Mouse (Mus musculus) gastrocnemius, postnatal 25 days (tissue): ENCODE measurements around the gene Prkcsh. TPM values are rescaled to one million over a fixed set of nuclear protein-coding genes. Genes with fewer than 3 reads are reported as not detected.
A peak's percentile ranks its signal among the peaks of the same experiment; 100 is the strongest.

Source experiments
- DNase-seq: peaks from one replicate; pipeline ENCODE4 v3.0.0; 2022
- total RNA-seq, 2 experiments: library from RNA; stranded (reverse); gene quantifications; 1 replicate in 1 of 2; 2 replicates in 1 of 2; pipeline ENCODE4 v1.2.3; 2021

Gene Prkcsh
- total RNA-seq, 2 experiments from 2014 or later = 24.1 to 35.3 TPM

DNA sequence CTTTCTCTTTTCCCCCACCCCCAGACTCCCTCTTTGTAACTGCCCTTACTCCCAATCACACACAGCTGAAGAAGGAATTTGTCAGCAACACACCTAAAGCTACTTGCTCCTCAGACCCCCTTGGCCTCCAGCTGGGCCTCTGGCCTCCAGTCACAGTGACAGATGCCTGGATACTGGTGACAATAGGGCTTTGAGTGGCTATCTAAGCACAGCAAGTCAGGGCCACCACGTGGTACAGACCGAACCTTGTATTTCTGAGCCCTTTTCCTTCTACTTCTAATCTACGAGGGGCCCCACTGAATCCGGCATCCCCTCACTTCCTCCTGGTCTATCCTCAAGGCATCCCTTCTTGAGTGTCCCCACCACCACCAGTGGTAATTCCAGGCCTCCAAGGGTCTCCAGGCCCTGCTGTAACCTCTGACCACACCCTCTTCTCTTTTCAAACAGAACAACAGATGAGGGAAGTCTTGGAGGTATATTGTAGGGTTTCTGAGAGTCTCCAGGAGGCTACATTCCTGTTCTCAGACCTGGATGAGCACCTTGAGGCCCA, 47.2 kb downstream of the Prkcsh start:
- no peak for DNase-seq

DNA sequence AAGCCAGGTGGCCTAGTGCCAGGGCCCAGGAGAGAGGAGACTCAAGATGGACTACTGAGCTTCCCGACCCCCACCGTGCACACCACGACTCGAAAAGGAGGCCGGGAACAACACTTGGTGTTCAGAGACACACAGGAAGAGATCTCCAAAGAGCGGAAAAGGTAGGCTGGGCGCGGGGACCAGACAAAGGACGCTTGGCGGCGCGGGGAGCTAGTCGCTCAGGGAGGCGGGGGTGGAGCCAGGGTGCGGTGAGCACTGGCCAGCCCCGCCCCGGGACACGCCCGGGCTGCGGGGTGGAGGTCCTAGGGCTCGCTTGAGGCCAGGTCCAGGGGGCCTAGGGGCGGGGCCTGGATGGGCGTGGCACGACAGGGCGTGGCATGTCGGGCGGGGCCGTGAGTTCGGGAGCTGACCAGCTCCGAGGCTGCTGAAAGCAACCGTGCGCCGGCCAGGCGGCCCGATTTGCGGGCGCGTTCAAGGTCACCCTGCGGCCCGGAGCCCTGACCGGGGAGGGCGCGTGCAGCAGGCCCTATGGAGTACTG, 47.8 kb downstream of the Prkcsh start:
- peak; percentile 33 for DNase-seq

DNA sequence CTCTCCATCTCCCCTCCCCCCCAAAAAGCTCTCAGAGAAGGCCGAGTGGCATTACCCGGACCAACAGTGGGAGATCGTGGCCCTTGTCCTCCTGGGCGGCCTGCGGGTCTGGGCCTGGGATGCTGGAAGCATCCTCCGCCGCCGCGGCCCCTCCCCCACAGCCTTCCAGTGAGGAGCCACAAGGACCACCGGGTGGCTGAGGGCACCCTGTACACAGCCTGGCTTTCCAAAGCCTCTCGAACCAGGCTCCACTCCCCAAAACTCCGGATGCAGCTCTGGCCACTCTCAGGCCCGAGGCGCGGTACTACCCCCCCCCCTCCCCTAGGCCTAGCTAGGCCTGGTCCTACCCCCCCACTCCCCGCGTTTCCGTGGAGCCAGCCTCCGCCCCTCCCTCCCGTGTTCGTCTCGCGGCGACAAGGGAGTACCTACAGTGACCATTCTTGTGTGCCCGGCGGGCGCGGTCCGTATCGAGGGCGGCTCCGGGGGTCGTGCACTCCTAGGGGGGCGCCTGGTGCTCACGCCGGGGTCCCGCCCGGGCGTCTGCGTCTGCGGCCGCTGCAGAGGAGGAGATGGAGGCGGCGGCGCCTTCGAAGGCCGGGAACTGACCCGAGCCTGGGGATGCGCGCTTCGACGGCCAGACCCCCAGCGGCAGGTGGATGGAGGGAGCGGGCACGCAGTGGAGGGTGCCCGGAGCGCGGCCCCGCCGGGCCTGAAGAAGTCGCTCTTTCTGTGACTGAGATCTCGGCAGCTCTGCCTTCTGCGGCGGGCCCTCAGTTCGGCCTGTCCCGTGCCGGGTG, 48.8 kb downstream of the Prkcsh start:
- DNase-seq = no peak

DNA sequence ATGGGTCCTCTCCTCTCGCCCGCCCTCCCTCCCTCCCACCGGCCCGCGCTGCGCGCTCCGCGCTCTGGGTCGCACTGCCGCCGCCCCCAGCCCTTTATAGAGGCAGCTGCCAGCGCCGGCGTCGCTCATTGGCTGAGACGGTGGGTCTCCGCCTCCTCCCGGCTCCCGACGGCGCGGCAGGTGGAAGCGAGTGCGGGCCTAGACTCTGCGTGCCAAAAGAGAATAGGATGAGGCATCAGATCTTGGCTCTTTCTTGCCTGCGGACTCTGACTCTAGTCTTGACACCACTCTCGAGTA, 49.3 kb downstream of the Prkcsh start, which contains the start of gene Elavl3:
Gene Elavl3 (minus strand): TSS at position 66 of the 297 bp plus-strand sequence.
- no peak for DNase-seq

DNA sequence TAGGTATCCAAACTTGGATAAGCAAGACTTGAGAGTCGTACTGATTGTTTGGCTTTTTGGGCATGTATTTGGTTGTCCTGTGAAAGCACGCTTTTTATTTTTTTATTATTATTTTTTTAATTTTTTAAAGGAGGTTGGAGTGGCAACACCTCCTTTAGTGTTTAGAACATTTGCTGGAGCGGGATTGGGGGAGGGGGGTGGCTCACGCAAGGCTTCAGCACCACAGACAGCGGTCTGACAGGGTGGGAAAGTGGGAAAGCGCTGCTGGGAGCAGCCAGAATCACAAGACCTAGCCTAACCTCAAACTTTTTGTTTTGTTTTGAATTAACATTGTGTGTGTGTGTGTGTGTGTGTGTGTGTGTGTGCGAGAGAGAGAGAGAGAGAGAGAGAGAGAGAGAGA, 51.1 kb downstream of the Prkcsh start:
- DNase-seq = no peak

DNA sequence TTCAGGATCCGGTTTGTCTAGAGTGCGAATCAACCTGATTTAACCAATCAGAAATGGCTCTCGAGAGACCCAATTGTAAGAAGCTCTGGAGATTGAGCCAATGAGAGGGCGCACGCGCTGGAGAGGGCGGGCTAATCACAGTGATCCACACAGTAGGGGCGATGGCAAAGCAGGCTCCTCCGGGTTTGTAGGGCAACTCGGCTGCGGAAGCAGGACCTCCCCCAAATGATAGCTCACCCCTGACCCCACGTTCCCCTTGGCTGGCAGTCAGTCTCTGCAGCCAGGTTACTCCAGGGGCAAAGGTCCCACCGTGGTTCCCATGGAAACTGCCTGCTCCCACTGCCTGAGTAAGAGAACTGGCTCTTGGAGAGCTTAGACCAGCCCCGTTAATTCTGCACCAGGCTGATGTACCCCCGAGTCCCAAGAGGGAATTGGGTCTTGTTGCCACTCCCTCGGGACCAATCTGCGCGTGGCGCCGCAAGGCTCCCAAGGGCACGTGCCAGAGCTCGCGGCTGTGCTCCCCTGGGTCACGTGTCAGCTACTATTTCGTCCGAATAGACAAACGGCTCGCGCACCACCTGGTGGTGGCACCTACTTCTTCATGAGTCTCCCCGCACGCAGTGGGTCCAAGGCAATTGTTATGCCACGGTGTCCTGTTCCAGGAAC, 51.9 kb downstream of the Prkcsh start:
- DNase-seq = no peak

DNA sequence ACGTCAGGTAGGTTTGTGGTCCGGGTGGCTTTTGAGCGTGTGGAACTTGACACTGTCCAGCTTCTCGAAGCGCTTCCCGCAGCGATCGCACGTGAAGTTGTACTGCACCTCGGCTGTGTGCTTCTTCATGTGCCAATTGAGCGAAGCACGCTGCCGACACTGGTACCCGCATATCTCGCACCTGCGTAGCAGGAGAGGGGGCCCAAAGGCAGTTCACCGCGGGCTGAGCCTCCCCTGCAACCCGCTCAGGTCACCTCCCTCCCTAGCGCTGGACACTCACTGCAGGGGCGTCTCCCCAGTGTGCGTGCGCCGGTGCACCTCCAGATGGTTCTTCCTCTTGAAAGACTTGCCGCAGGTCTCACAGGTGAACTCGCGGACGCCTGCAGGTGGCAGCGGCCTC, 53.1 kb downstream of the Prkcsh start:
- no peak for DNase-seq

DNA sequence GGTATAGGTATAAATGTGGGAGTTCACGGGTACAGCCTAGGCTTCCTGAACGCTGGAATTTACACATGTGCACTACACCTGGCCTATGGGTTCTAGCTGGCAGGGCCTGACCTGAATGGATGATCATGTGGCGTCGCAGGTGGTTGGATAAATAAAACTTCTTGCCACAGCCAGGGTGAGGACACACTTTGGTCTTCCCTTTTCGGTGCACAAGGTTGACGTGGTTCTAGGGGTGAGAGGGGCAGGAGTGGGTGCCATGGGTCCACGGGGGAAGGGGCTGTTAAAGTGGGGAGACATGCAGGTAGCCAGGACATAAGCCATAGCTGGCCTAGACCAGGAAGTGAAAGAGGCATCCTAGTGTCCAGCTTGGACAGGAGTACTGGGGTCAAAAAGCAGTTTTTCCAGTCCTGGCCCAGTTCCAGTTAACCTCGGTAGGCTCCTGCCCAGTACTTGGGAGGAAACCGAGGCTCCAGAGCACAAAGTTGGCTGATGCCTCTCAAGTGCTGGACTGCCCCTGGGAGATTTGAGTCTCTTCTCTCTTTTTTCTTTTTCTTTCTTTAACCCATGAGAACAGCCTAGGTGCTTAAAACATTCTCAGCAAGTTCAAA, 53.8 kb downstream of the Prkcsh start:
- no peak for DNase-seq

DNA sequence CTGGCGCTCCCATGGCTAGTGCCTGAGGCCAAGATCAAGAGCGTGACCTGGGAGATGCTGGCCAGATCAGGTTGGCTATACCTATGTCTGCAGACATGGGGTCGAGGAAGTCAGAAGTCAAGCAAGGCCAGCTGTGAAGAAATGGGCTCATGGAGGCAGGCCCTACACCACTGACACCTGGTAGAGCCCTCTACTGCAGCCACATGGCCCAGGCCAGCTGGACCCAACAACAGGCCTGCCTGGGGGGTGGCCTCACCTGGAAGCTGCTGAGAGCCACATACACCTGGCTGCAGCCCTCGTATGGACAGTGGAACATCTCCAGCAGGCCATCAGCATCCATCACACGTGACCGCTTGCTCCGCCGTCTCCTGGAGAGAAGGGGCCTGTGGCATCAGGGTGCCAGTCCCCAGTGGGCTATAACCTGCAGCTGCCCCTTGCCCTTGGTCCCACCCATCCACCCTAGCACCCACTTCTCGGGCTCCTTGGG, 54.5 kb downstream of the Prkcsh start:
- no peak for DNase-seq

DNA sequence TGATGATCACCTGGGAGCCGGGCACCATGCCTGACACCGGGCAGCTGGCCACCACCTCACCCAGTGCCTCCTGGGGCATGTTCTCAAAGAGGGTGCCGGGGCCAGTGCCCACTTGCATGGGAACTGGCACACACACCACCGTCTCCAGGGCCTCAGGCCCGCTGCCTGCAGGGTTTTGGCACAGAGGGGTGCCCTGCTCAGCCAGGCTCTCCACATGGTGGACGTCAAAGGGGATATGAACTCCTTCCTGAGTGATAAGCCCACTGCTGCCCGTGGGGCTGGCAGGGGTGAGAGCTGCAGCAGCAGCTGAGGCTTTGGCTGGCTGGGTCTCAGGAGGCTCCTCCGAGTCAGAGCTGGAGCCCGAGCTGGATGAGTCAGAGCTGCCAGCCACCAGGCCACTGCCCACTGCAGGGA, 55.4 kb downstream of the Prkcsh start:
- no peak for DNase-seq

DNA sequence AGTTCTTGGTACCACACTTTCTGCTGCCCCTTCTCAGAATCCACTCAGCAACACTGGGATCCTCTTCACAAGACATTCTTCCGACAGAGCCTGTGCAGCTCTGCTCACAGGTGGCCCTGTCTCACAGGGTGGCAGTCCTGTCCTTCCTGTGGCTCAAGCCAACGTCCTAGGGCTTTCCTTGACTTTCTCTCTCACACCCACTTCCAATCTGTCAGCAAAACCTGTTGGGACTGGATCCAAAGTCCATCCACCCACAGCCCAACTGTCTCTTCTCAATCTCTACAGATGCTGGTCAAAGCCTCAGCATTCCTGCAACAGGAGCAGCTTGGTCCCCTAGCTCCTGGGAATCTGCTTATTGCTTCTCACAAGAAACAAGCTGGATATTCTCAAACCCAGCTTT, 58.7 kb downstream of the Prkcsh start:
- no peak for DNase-seq

Other genes with a start within 250 kb of the Prkcsh start
- gene Spc24, start 242.5 kb upstream of the Prkcsh start, total RNA-seq = 1 to 10 TPM in 1 of 2 experiments, under 1 TPM in 1; 0.77 to 2.2 TPM
- 10 to 100 TPM; 14.3 to 17.5 TPM for gene Kank2, start 204.1 kb upstream of the Prkcsh start, total RNA-seq
- under 1 TPM in 1 of 2 experiments, not detected in 1; 0.43 TPM for gene Angptl8, start 167.3 kb upstream of the Prkcsh start, total RNA-seq
- gene Dock6, start 150.2 kb upstream of the Prkcsh start, total RNA-seq = 10 to 100 TPM; 10.7 to 14.7 TPM
- gene Rab3d, start 84.6 kb upstream of the Prkcsh start, total RNA-seq = 1 to 10 TPM; 3.4 to 6.0 TPM
- under 1 TPM; 0.38 to 0.51 TPM for gene Ccdc159, start 75.3 kb upstream of the Prkcsh start, total RNA-seq
- 10 to 100 TPM in 1 of 2 experiments, 1 to 10 TPM in 1; 8.6 to 14.6 TPM for gene Tmem205, start 75.2 kb upstream of the Prkcsh start, total RNA-seq
- gene Plppr2, start 65.8 kb upstream of the Prkcsh start, total RNA-seq = under 1 TPM; 0.56 to 0.83 TPM
- 1 to 10 TPM; 1.6 to 2.7 TPM for gene Swsap1, start 47.1 kb upstream of the Prkcsh start, total RNA-seq
- under 1 TPM; 0.20 to 0.59 TPM for gene Epor, start 39.3 kb upstream of the Prkcsh start, total RNA-seq
- under 1 TPM; 0.33 to 0.83 TPM for gene Rgl3, start 13.4 kb upstream of the Prkcsh start, total RNA-seq
- gene Ccdc151, start 172 bp upstream of the Prkcsh start, total RNA-seq = not detected
- gene Elavl3, start 49.2 kb downstream of the Prkcsh start, total RNA-seq = under 1 TPM in 1 of 2 experiments, not detected in 1; 0.11 TPM
- gene Gm49318, start 68.5 kb downstream of the Prkcsh start, total RNA-seq = not detected
- 1 to 10 TPM; 2.5 to 2.6 TPM for gene Zfp653, start 68.6 kb downstream of the Prkcsh start, total RNA-seq
- 10 to 100 TPM; 79.5 to 83.6 TPM for gene Ecsit, start 82.6 kb downstream of the Prkcsh start, total RNA-seq
- gene Cnn1, start 96.4 kb downstream of the Prkcsh start, total RNA-seq = 1 to 10 TPM; 4.2 to 8.1 TPM
- 10 to 100 TPM; 36.5 to 38.9 TPM for gene Elof1, start 114.4 kb downstream of the Prkcsh start, total RNA-seq
- 1 to 10 TPM in 1 of 2 experiments, under 1 TPM in 1; 0.77 to 8.8 TPM for gene Acp5, start 132.9 kb downstream of the Prkcsh start, total RNA-seq
- gene Pigyl, start 154.0 kb downstream of the Prkcsh start, total RNA-seq = 10 to 100 TPM; 30.9 to 31.9 TPM
- gene Zfp872, start 185.3 kb downstream of the Prkcsh start, total RNA-seq = under 1 TPM in 1 of 2 experiments, not detected in 1; 0.11 TPM
- gene Zfp809, start 222.9 kb downstream of the Prkcsh start, total RNA-seq = 1 to 10 TPM; 6.6 to 7.9 TPM